Mouse (Mus musculus): ENCODE measurements at regions not wholly inside any gene's neighbourhood (a gene's known extent, or its start where the extent isn't known, plus 50 kb on each side); places are given as distances from the start of the nearest gene placed in this dataset.
"Not testable (repeated sequence)": the region's sequence is repeated elsewhere in the genome, so short reads cannot be mapped to it uniquely, and the experiment has no call there.

- Histone ChIP-seq H3K4me2 (ENCODE audit: low read depth, low read length) (no peak overlapping the region), H3K36me3 (ENCODE audit: control insufficient read depth, insufficient read depth, low read length) (no peaks in the 10 kb centered on the region), H3K4me3 (replicated peaks; ENCODE audit: low read length) (no peak overlapping the region), H3K27me3 (ENCODE audit: control insufficient read depth, insufficient read depth, low read length) (no peaks in the 10 kb centered on the region), H3K27ac (ENCODE audit: low read length) (no peak overlapping the region), H3K4me1 (ENCODE audit: control insufficient read depth, insufficient read depth, low read length) (no peaks in the 10 kb centered on the region), H3K9ac (ENCODE audit: low read length) (no peak overlapping the region), H3K9me3 (replicated peaks; ENCODE audit: control insufficient read depth, low read length) (no peaks in the 10 kb centered on the region)
- ATAC-seq (ENCODE audit: insufficient read depth, low FRiP score): no peak
- WGBS: 96% methylated on average over 1 of the region's 1 CpGs
Measured at GRCm38 (mm10) chr9:25782631-25783030, 301.3 kb downstream of the Eepd1 start.

- no peak for ATAC-seq (ENCODE audit: insufficient read depth, low FRiP score)
- no peaks in the 10 kb centered on the region for H3K27me3 ChIP-seq (ENCODE audit: control insufficient read depth, insufficient read depth, low read length)
- WGBS: 65% methylated on average over 8 of the region's 8 CpGs
- no peaks in the 10 kb centered on the region for H3K4me1 ChIP-seq (ENCODE audit: control insufficient read depth, insufficient read depth, low read length)
- H3K27ac ChIP-seq (ENCODE audit: low read length): no peak overlapping the region
- no peaks in the 10 kb centered on the region for H3K9me3 ChIP-seq (replicated peaks; ENCODE audit: control insufficient read depth, low read length)
- H3K4me3 ChIP-seq (replicated peaks; ENCODE audit: low read length): no peak overlapping the region
- no peaks in the 10 kb centered on the region for H3K36me3 ChIP-seq (ENCODE audit: control insufficient read depth, insufficient read depth, low read length)
- H3K9ac ChIP-seq (ENCODE audit: low read length): no peak overlapping the region
- no peak overlapping the region for H3K4me2 ChIP-seq (ENCODE audit: low read depth, low read length)
Measured at GRCm38 (mm10) chr9:25795142-25795910, 314.0 kb downstream of the Eepd1 start.

GRCm38 (mm10) chr9:25809562-25809961 is 328.2 kb downstream of the Eepd1 start:
- no peaks in the 10 kb centered on the region for H3K36me3 ChIP-seq (ENCODE audit: control insufficient read depth, insufficient read depth, low read length)
- H3K4me2 ChIP-seq (ENCODE audit: low read depth, low read length): no peak overlapping the region
- H3K9me3 ChIP-seq (replicated peaks; ENCODE audit: control insufficient read depth, low read length): no peaks in the 10 kb centered on the region
- H3K27ac ChIP-seq (ENCODE audit: low read length): no peak overlapping the region
- no peaks in the 10 kb centered on the region for H3K27me3 ChIP-seq (ENCODE audit: control insufficient read depth, insufficient read depth, low read length)
- no peak overlapping the region for H3K4me3 ChIP-seq (replicated peaks; ENCODE audit: low read length)
- H3K9ac ChIP-seq (ENCODE audit: low read length): no peak overlapping the region
- H3K4me1 ChIP-seq (ENCODE audit: control insufficient read depth, insufficient read depth, low read length): no peaks in the 10 kb centered on the region
- no peak for ATAC-seq (ENCODE audit: insufficient read depth, low FRiP score)

GRCm38 (mm10) chr9:25833295-25833694 is 351.9 kb downstream of the Eepd1 start:
- no peak overlapping the region for H3K27ac ChIP-seq (ENCODE audit: low read length)
- no peaks in the 10 kb centered on the region for H3K36me3 ChIP-seq (ENCODE audit: control insufficient read depth, insufficient read depth, low read length)
- no peak overlapping the region for H3K9ac ChIP-seq (ENCODE audit: low read length)
- no peak overlapping the region for H3K4me3 ChIP-seq (replicated peaks; ENCODE audit: low read length)
- no peaks in the 10 kb centered on the region for H3K27me3 ChIP-seq (ENCODE audit: control insufficient read depth, insufficient read depth, low read length)
- no peaks in the 10 kb centered on the region for H3K9me3 ChIP-seq (replicated peaks; ENCODE audit: control insufficient read depth, low read length)
- ATAC-seq (ENCODE audit: insufficient read depth, low FRiP score): no peak
- H3K4me2 ChIP-seq (ENCODE audit: low read depth, low read length): no peak overlapping the region
- no peaks in the 10 kb centered on the region for H3K4me1 ChIP-seq (ENCODE audit: control insufficient read depth, insufficient read depth, low read length)

GRCm38 (mm10) chr9:25849914-25850313 is 368.6 kb downstream of the Eepd1 start:
- H3K36me3 ChIP-seq (ENCODE audit: control insufficient read depth, insufficient read depth, low read length); H3K4me1 ChIP-seq (ENCODE audit: control insufficient read depth, insufficient read depth, low read length); H3K4me3 ChIP-seq (replicated peaks; ENCODE audit: low read length); ATAC-seq (ENCODE audit: insufficient read depth, low FRiP score); H3K4me2 ChIP-seq (ENCODE audit: low read depth, low read length); H3K9ac ChIP-seq (ENCODE audit: low read length); H3K27me3 ChIP-seq (ENCODE audit: control insufficient read depth, insufficient read depth, low read length); H3K27ac ChIP-seq (ENCODE audit: low read length); H3K9me3 ChIP-seq (replicated peaks; ENCODE audit: control insufficient read depth, low read length): not testable (repeated sequence)
- WGBS: 85% methylated on average over 2 of the region's 2 CpGs

- not testable (repeated sequence) for ATAC-seq (ENCODE audit: insufficient read depth, low FRiP score); H3K4me2 ChIP-seq (ENCODE audit: low read depth, low read length); H3K27me3 ChIP-seq (ENCODE audit: control insufficient read depth, insufficient read depth, low read length); H3K9ac ChIP-seq (ENCODE audit: low read length); H3K4me1 ChIP-seq (ENCODE audit: control insufficient read depth, insufficient read depth, low read length); H3K27ac ChIP-seq (ENCODE audit: low read length); H3K36me3 ChIP-seq (ENCODE audit: control insufficient read depth, insufficient read depth, low read length); H3K9me3 ChIP-seq (replicated peaks; ENCODE audit: control insufficient read depth, low read length); H3K4me3 ChIP-seq (replicated peaks; ENCODE audit: low read length)
- 67% methylated on average over 3 of the region's 3 CpGs for WGBS
Measured at GRCm38 (mm10) chr9:25850608-25851007, 369.3 kb downstream of the Eepd1 start.

GRCm38 (mm10) chr9:25854545-25854944 is 373.2 kb downstream of the Eepd1 start:
- Histone ChIP-seq H3K4me1 (ENCODE audit: control insufficient read depth, insufficient read depth, low read length) (no peaks in the 10 kb centered on the region), H3K9ac (ENCODE audit: low read length) (no peak overlapping the region), H3K36me3 (ENCODE audit: control insufficient read depth, insufficient read depth, low read length) (no peaks in the 10 kb centered on the region), H3K9me3 (replicated peaks; ENCODE audit: control insufficient read depth, low read length) (no peaks in the 10 kb centered on the region), H3K4me3 (replicated peaks; ENCODE audit: low read length) (no peak overlapping the region), H3K27me3 (ENCODE audit: control insufficient read depth, insufficient read depth, low read length) (no peaks in the 10 kb centered on the region), H3K27ac (ENCODE audit: low read length) (no peak overlapping the region), H3K4me2 (ENCODE audit: low read depth, low read length) (no peak overlapping the region)
- 67% methylated on average over 1 of the region's 1 CpGs for WGBS
- ATAC-seq (ENCODE audit: insufficient read depth, low FRiP score): no peak

- no peaks in the 10 kb centered on the region for H3K36me3 ChIP-seq (ENCODE audit: control insufficient read depth, insufficient read depth, low read length)
- ATAC-seq (ENCODE audit: insufficient read depth, low FRiP score): no peak
- no peak overlapping the region for H3K9ac ChIP-seq (ENCODE audit: low read length)
- no peak overlapping the region for H3K4me2 ChIP-seq (ENCODE audit: low read depth, low read length)
- 70% methylated on average over 2 of the region's 2 CpGs for WGBS
- no peaks in the 10 kb centered on the region for H3K9me3 ChIP-seq (replicated peaks; ENCODE audit: control insufficient read depth, low read length)
- no peak overlapping the region for H3K4me3 ChIP-seq (replicated peaks; ENCODE audit: low read length)
- H3K27me3 ChIP-seq (ENCODE audit: control insufficient read depth, insufficient read depth, low read length): no peaks in the 10 kb centered on the region
- no peak overlapping the region for H3K27ac ChIP-seq (ENCODE audit: low read length)
- H3K4me1 ChIP-seq (ENCODE audit: control insufficient read depth, insufficient read depth, low read length): no peaks in the 10 kb centered on the region
Measured at GRCm38 (mm10) chr9:25870260-25870659, 388.9 kb downstream of the Eepd1 start.

- H3K27ac ChIP-seq (ENCODE audit: low read length): no peak overlapping the region
- ATAC-seq (ENCODE audit: insufficient read depth, low FRiP score): no peak
- H3K4me1 ChIP-seq (ENCODE audit: control insufficient read depth, insufficient read depth, low read length): no peaks in the 10 kb centered on the region
- no peak overlapping the region for H3K4me2 ChIP-seq (ENCODE audit: low read depth, low read length)
- H3K36me3 ChIP-seq (ENCODE audit: control insufficient read depth, insufficient read depth, low read length): no peaks in the 10 kb centered on the region
- no peaks in the 10 kb centered on the region for H3K27me3 ChIP-seq (ENCODE audit: control insufficient read depth, insufficient read depth, low read length)
- no peak overlapping the region for H3K4me3 ChIP-seq (replicated peaks; ENCODE audit: low read length)
- H3K9me3 ChIP-seq (replicated peaks; ENCODE audit: control insufficient read depth, low read length): no peaks in the 10 kb centered on the region
- no peak overlapping the region for H3K9ac ChIP-seq (ENCODE audit: low read length)
Measured at GRCm38 (mm10) chr9:25896333-25896905, 415.1 kb downstream of the Eepd1 start.
